Mouse (Mus musculus) heart, postnatal 0 days (tissue): ENCODE measurements around the gene Uhrf2.

ENCODE experiments used
- CTCF ChIP-seq: IDR thresholded peaks from 2 replicates; pipeline ENCODE4 v1.5.1; 2016; ENCODE audit warnings: antibody characterized with exemption, control low read depth, low read depth
- EP300 ChIP-seq: IDR thresholded peaks from 2 replicates; pipeline ENCODE4 v1.6.1; 2016; ENCODE audit warnings: antibody characterized with exemption, low read depth

GRCm38 (mm10) chr19:30112961-30113688, 82.8 kb downstream of the Uhrf2 start:
- TF ChIP-seq CTCF: no peak
- TF ChIP-seq EP300: no peak
